Mouse (Mus musculus) thymus, adult 2 months (tissue): ENCODE data around the gene Eno4. TPM values are rescaled to one million over a fixed set of nuclear protein-coding genes. Genes with fewer than 3 reads are reported as not detected.

Experiments used
- DNase-seq: peaks from one replicate; pipeline ENCODE4 v3.0.0; 2021
- H3K27ac ChIP-seq: fragments of 200-500 bp; 2 replicates; pipeline ENCODE4 v1.5.1; 2012; ENCODE audit warnings: low read length, control low read depth; ENCODE audit not compliant: control insufficient read depth, insufficient read depth
- H3K27me3 ChIP-seq: fragments of 200-500 bp; 2 replicates; pipeline ENCODE4 v1.6.1; 2012; ENCODE audit warnings: mild to moderate bottlenecking, low read length, moderate library complexity, mixed read lengths; ENCODE audit not compliant: control insufficient read depth, insufficient read depth
- H3K36me3 ChIP-seq: fragments of 200-500 bp; 2 replicates; pipeline ENCODE4 v1.6.1; 2012; ENCODE audit warnings: mild to moderate bottlenecking, low read length, moderate library complexity; ENCODE audit not compliant: control insufficient read depth, insufficient read depth
- H3K4me1 ChIP-seq: fragments of 200-500 bp; replicated peaks from 2 replicates; pipeline ENCODE4 v1.6.1; 2012; ENCODE audit warnings: low read length; ENCODE audit not compliant: control insufficient read depth, insufficient read depth
- H3K4me3 ChIP-seq: fragments of 200-500 bp; 2 replicates; pipeline ENCODE4 v1.5.1; 2012; ENCODE audit warnings: mild to moderate bottlenecking, low read length, control low read depth, moderate library complexity; ENCODE audit not compliant: control insufficient read depth, insufficient read depth
- CTCF ChIP-seq: fragments of 200-500 bp; IDR thresholded peaks from 2 replicates; pipeline ENCODE4 v1.5.1; 2012; ENCODE audit warnings: mild to moderate bottlenecking, control low read depth, low read length, moderate library complexity, borderline replicate concordance; ENCODE audit not compliant: control insufficient read depth, poor library complexity, insufficient read depth; ENCODE audit errors: extremely low read depth
- POLR2A ChIP-seq: fragments of 200-500 bp; IDR thresholded peaks from 2 replicates; pipeline ENCODE4 v1.6.1; 2012; ENCODE audit warnings: mild to moderate bottlenecking, low read length, control low read depth, moderate library complexity; ENCODE audit not compliant: control insufficient read depth, poor library complexity, insufficient read depth; ENCODE audit errors: extremely low read depth
- WGBS: fragments of 180-500 bp; shearing (Covaris S2); methylation state at CpG from one replicate; pipeline ENCODE4 v1.1.7; 2018; 5-methylcytosine and 5-hydroxymethylcytosine counted together
- polyA plus RNA-seq: library from polyadenylated mRNA; depleted of rRNA; stranded (reverse); fragments of >200 nt; gene quantifications from 2 replicates; pipeline ENCODE4 v1.2.3, GENCODE M21; 2012; rRNA removed

The Eno4 gene
- polyA plus RNA-seq, 1 experiment: 0.09 TPM

GRCm38 (mm10) chr19:58980056-58980440 lies 36.8 kb downstream of the Eno4 start:
- TF ChIP-seq POLR2A (no peak), CTCF (no peak)
- H3K36me3 ChIP-seq: no peaks in the 10 kb centered on the region
- no peak overlapping the region for H3K4me3 ChIP-seq
- H3K4me1 ChIP-seq: no peaks in the 10 kb centered on the region
- DNase-seq: no peak
- no peaks in the 10 kb centered on the region for H3K27me3 ChIP-seq
- no peak overlapping the region for H3K27ac ChIP-seq
- 68% methylated on average over 5 of the region's 5 CpGs for WGBS

- no peak for DNase-seq
- no peaks in the 10 kb centered on the region for H3K4me1 ChIP-seq
- no peaks in the 10 kb centered on the region for H3K36me3 ChIP-seq
- no peak for TF ChIP-seq POLR2A
- TF ChIP-seq CTCF: no peak
- H3K4me3 ChIP-seq: no peak overlapping the region
- no peak overlapping the region for H3K27ac ChIP-seq
- 80% methylated on average over 9 of the region's 9 CpGs for WGBS
- no peaks in the 10 kb centered on the region for H3K27me3 ChIP-seq
Observed at GRCm38 (mm10) chr19:58981571-58981970, 38.3 kb downstream of the Eno4 start.

- no peak overlapping the region for H3K27ac ChIP-seq
- no peaks in the 10 kb centered on the region for H3K27me3 ChIP-seq
- no peak overlapping the region for H3K4me3 ChIP-seq
- no peaks in the 10 kb centered on the region for H3K4me1 ChIP-seq
- TF ChIP-seq CTCF (no peak), POLR2A (no peak)
- WGBS: 92% methylated on average over 6 of the region's 6 CpGs
- DNase-seq: no peak
- H3K36me3 ChIP-seq: no peaks in the 10 kb centered on the region
Observed at GRCm38 (mm10) chr19:59002827-59003226, 59.6 kb downstream of the Eno4 start.

- no peak for DNase-seq
- Histone ChIP-seq H3K4me3 (no peak overlapping the region), H3K27me3 (no peaks in the 10 kb centered on the region), H3K4me1 (no peaks in the 10 kb centered on the region), H3K27ac (no peak overlapping the region), H3K36me3 (no peaks in the 10 kb centered on the region)
- WGBS: 90% methylated on average over 15 of the region's 15 CpGs
- TF ChIP-seq POLR2A (no peak), CTCF (no peak)
Observed at GRCm38 (mm10) chr19:59006577-59007340, 63.5 kb downstream of the Eno4 start.

GRCm38 (mm10) chr19:59010802-59011201 lies 67.6 kb downstream of the Eno4 start:
- Histone ChIP-seq H3K36me3 (no peaks in the 10 kb centered on the region), H3K4me1 (no peaks in the 10 kb centered on the region), H3K4me3 (no peak overlapping the region), H3K27me3 (no peaks in the 10 kb centered on the region), H3K27ac (no peak overlapping the region)
- 88% methylated on average over 5 of the region's 5 CpGs for WGBS
- DNase-seq: no peak
- no peak for TF ChIP-seq POLR2A
- TF ChIP-seq CTCF: no peak

Other genes starting within 250 kb of the Eno4 start
- 0.44 TPM in 1 of 2 replicates, not detected in the other for gene Pnliprp1, start 214.5 kb upstream of the Eno4 start, polyA plus RNA-seq
- not detected in 2 replicates for gene Pnliprp2, start 183.7 kb upstream of the Eno4 start, polyA plus RNA-seq
- gene 1700019N19Rik, start 149.0 kb upstream of the Eno4 start, polyA plus RNA-seq: 0.35 TPM in 1 of 2 replicates, not detected in the other
- 1.5 and 3.3 TPM in 2 replicates for gene Hspa12a, start 229 bp downstream of the Eno4 start, polyA plus RNA-seq
- gene Shtn1, start 132.7 kb downstream of the Eno4 start, polyA plus RNA-seq: 1.4 and 1.7 TPM in 2 replicates
- not detected in 2 replicates for gene Vax1, start 226.6 kb downstream of the Eno4 start, polyA plus RNA-seq